Mouse (Mus musculus) E14TG2a.4 (cell line): Measurements from ENCODE around the gene P4ha1.

Source experiments
- CTCF ChIP-seq: conservative IDR thresholded peaks from 2 replicates; pipeline ENCODE4 v1.5.1; 2014; ENCODE audit warnings: low read length
- NANOG ChIP-seq: IDR thresholded peaks from 2 replicates; pipeline ENCODE4 v1.6.1; 2014; ENCODE audit warnings: borderline replicate concordance, low read length, mixed read lengths
- POU5F1 ChIP-seq: IDR thresholded peaks from 2 replicates; pipeline ENCODE4 v1.6.1; 2014; ENCODE audit warnings: low read length, borderline replicate concordance

- no peak for TF ChIP-seq CTCF
- TF ChIP-seq NANOG = no peak
- TF ChIP-seq POU5F1 = no peak
Measured at GRCm38 (mm10) chr10:59323488-59324161, 529 bp downstream of the P4ha1 start.
